Mouse (Mus musculus): ENCODE data around the gene Serping1.
"Not testable (repeated sequence)": the region's sequence is repeated elsewhere in the genome, so short reads cannot be mapped to it uniquely, and the experiment has no call there.

Serping1 gene

DNA sequence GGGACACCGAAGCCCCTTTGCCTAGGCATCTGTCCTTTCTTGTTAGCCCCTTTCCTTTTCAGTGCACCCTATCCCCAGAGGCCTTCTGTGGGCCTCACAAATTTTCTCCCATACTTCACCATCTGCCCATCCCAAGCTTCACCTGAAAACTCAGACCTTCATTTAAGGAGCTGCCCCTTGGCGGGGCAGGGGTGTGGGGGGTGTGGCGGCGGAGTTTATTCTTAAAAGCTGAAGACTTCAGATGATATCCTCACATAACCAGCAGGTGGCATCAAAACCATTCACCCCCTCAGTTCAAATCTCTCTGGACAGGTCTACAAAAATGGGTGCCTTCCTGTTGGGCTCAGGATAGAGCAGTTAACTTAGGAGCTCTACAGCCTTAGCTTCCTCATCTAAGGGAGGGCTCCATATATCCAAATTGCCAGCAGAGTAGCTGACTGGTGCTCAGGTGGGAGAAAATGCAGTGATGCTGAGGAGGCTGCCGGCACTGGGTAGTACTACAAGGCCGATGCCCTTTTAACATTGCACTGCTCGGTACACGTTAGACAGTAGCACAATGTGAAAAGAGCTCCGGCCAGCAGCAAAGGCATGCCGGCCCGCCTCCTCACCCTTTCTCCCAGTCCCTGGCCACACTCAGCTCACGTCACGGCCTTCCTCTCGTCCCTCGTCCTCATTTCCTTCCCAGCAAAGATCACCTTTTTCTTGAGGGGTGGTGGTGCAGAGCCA, 34.5 kb downstream of the Serping1 start:
- peak; percentile 27 for DNase-seq (ENCODE audit: extremely low spot score)

GRCm38 (mm10) chr2:84738271-84738911, 36.9 kb downstream of the Serping1 start:
- peak; percentile 82 for DNase-seq (ENCODE audit: extremely low spot score)

- peak; percentile 83 for DNase-seq (ENCODE audit: extremely low spot score)
Measured at GRCm38 (mm10) chr2:84737451-84737925, 37.8 kb downstream of the Serping1 start.

GRCm38 (mm10) chr2:84736312-84737161, 38.7 kb downstream of the Serping1 start:
- DNase-seq (ENCODE audit: extremely low spot score): peak; percentile 66

- DNase-seq (ENCODE audit: extremely low spot score): peak; percentile 36
Measured at GRCm38 (mm10) chr2:84735346-84735920, 39.8 kb downstream of the Serping1 start.

DNA sequence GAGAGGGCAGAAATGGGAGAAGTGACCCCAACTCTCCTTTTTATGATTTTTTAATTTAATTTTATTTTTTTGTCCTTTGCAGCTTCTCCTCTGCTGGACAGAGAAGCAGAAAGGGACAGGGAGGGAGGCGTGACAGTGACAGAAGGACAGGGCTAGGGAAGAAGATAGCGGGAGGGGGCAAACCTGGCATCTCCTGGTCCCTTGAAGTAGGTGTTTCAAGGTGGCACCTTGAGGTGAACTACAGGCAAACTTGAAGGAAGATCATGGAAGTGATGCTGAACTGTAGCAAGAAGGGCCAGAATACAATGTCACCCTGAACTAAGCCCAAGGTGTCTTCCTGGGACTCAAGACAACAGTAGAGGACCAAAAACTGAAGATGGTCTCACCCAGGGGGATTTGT, 40.3 kb downstream of the Serping1 start:
- DNase-seq (ENCODE audit: extremely low spot score): no peak

- peak; percentile 75 for DNase-seq (ENCODE audit: extremely low spot score)
Measured at GRCm38 (mm10) chr2:84734351-84734864, 40.8 kb downstream of the Serping1 start.

- DNase-seq (ENCODE audit: extremely low spot score): peak; percentile 52
Measured at GRCm38 (mm10) chr2:84733579-84734300, 41.5 kb downstream of the Serping1 start, which contains the start of gene Ypel4. Gene Ypel4, plus strand, starts transcription at chr2:84734058.

DNA sequence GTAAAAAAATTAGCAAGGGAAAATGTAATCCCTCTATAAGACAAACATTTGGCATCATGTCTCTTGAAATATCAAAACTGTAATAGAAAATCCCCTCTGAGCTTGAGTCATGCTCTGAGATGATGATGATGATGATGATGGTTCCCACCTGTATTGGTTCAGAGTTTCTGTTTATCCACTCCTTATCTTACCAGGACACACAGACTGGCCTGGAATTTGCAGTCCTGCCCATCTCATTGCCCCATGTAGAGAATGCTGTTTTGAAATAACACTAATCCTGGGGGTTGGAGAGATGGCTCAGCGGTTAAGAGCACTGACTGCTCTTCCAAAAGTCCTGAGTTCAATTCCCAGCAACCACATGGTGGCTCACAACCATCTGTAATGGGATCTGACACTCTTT, 42.9 kb downstream of the Serping1 start:
- no peak for DNase-seq (ENCODE audit: extremely low spot score)

GRCm38 (mm10) chr2:84731206-84731605, 44.0 kb downstream of the Serping1 start:
- DNase-seq (ENCODE audit: extremely low spot score): no peak

GRCm38 (mm10) chr2:84728191-84728590, 47.1 kb downstream of the Serping1 start:
- not testable (repeated sequence) for DNase-seq (ENCODE audit: extremely low spot score)

DNA sequence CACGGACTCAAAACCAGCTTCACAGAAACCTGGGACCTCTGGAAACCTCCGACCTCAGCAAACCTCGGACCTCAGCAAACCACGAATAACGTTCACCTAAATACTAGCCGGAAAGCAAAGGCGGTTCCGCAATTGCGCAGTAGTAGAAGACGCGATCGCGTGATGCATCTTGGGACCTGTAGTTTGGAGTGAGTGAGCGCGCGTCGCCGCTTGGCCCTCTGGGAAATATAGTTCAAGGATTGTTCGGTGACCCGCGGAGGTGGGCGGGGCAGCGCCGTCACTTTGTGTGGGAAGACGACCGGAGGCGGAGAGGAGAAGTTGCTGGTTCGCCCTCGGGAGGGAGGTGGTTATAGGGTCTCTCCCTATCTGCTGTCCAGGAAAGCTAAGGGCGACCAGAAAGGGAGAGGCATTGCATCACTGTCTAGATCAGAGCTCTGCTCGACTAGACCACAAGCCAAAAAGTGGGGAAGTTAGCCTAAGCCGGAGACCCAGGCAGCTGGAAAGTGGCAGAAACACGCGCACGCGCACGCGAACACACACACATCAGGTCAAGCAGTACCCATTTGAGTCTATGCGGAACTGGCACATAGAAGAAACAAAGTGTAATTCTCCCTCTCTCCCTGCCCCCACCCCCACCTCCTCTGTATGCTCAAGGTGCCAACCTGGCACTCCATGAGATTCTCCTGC, 47.9 kb downstream of the Serping1 start, which contains the start of gene Clp1:
Clp1 (minus strand) TSS at position 179 of the 687 bp plus-strand sequence.
- DNase-seq (ENCODE audit: extremely low spot score): peak; percentile 93

GRCm38 (mm10) chr2:84726716-84727115, 48.5 kb downstream of the Serping1 start:
- DNase-seq (ENCODE audit: extremely low spot score): no peak

DNA sequence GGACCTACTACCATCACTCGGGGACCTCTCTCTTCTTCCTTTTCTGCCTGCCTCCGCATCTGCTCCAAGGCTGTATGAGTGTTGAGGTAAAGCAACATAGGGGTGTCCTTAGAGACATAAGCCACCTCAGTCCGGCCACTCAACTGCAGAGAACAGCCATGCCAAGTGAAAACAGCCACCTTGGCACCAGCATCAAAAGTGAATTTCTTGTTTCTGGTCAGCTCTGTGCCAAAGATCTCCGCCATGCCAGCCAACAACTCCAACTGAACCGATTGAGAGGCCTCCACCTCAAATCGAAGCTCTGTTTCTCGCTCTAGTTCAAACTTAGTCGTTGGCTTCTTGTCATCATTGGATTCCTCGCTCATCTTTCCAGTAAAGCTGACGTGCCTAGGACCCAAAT, 49.5 kb downstream of the Serping1 start:
- DNase-seq (ENCODE audit: extremely low spot score): no peak

DNA sequence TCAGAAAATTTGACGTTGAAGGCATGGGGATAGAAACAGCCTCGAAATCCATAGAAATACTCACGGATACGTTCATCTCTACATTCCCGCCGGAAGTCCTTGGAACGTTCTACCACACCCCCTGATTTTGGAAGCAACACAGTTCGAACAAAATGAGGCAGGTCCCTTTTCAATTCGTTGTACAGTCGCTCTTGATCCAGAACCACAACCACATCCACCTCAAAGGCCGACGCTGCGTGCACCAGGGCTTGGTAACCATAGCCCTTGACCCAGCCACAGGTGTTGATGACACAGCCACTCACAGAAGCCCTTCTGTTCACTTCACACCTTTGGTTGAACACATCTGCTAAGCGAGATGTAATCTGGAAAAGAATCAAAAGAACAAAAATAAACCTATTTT, 51.4 kb downstream of the Serping1 start:
- no peak for DNase-seq (ENCODE audit: extremely low spot score)

GRCm38 (mm10) chr2:84721182-84721581, 54.1 kb downstream of the Serping1 start:
- DNase-seq (ENCODE audit: extremely low spot score): no peak

DNA sequence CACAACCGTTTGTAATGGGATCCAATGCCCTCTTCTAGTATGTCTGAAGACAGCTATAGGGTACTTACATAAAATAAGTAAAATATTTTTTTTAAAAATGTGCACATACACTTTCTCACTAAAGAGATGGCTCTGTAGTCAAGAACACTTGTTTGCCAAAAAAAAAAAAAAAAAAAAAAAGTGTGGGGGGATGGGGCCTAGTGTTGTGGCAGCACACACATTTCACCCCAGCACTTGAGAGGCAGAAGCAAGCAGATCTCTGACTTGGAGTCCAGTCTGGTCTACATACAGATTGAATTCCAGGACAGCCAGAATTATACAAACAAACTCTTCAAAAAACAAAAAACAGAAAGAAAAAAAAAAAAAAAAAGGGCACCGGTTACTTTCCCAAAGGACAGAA, 54.5 kb downstream of the Serping1 start:
- no peak for DNase-seq (ENCODE audit: extremely low spot score)

- DNase-seq (ENCODE audit: extremely low spot score): no peak
Measured at GRCm38 (mm10) chr2:84717357-84717756, 57.9 kb downstream of the Serping1 start.

DNA sequence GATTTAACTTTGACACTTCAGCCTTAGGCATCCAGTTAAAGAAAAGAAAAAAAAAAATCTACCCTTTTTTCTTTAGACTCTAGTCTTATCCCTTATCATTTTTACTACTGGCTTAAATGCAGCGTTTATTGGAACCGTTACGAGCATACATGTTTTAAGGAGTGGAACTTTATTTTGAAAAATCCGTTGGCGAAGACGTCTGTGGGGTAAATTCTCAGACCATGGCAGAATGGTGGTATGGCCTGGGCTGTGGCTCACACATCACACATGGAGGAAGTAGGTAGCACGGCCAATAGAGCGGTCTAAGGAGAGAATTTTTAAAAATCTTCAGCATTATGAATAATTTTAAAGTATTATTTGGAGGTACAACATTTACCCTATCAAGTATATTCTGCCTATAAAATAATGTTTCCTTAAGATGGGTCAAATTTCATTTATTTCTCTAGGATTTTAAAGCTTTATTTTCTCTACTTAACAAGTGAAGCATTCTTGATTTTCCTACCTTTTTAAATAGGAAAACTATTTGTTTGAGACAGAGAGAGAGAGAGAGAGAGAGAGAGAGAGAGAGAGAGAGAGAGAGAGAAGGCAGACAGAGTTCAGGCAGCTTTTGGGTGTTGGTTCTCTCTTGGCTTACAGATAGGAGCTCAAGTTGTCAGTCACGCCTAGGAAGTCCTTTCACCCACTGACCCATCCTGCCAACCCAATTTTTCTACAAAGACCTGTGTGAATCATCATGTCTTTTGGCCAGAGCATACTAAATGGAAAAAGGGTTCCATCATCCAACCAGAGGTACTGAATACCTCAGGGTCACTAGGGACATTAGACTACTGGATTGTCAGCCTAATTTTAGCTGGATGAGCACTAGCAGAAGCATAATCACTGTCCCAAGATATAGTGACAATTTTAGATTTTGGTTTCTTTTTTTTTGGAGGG, 58.6 kb downstream of the Serping1 start:
- no peak for DNase-seq (ENCODE audit: extremely low spot score)

Measured in embryo, embryonic 9.5 days (tissue).